Mouse (Mus musculus) cerebellum, adult 2 months (tissue): ENCODE data around the gene Aagab.

Source experiments
- CTCF ChIP-seq: fragments of 200-500 bp; IDR thresholded peaks from 2 replicates; pipeline ENCODE4 v1.5.1; 2011; ENCODE audit warnings: low read depth, mild to moderate bottlenecking, control low read depth, low read length, moderate library complexity, borderline replicate concordance; ENCODE audit not compliant: insufficient read depth
- POLR2A ChIP-seq: fragments of 200-500 bp; IDR thresholded peaks from 2 replicates; pipeline ENCODE4 v1.6.1; 2011; ENCODE audit warnings: low read length, control low read depth, borderline replicate concordance; ENCODE audit not compliant: insufficient read depth

- no peak for TF ChIP-seq POLR2A
- TF ChIP-seq CTCF: no peak
Observed at GRCm38 (mm10) chr9:63641983-63642646, 39.7 kb downstream of the Aagab start.
